Mouse (Mus musculus): ENCODE measurements around the gene Zdhhc17.

DNA sequence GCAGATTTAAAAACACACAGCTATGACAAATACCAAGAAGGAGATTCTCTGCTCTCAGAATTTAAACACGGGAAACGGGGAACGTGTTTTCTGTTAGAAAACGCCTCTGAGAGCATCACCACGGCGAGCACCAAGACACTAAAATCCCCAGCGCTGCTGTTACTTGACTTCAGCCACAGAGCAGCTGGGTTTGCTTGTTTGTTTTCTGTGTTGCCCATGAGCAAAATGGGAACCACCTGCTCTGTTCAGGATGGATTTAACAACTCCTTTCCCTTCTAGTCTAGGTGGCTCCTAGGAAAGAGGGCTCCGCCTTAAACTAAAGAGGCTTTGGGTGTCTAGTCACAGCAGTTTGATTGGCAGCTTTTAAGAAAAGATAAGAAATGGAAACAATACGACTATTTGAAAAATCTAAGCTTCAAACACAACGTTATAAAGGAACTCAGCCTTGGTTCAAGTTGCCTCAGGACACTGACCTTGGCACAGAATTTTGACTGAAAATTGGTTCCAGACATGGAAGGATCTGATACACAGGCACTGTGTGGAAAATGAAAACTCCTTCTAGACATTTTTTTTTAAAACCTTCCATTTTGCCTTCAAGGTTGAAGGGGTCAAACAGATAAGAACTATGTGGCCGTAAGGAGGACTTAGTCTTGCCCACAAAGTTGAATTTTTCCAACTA is 93.1 kb downstream of the Zdhhc17 start:
- TF ChIP-seq CTCF (IDR thresholded peaks at IDR 0.05; ENCODE audit: extremely low read depth, insufficient read depth, low read length) (no peak), POLR2A (IDR thresholded peaks at IDR 0.05; ENCODE audit: extremely low read depth, insufficient read depth, low read length) (no peak)
